Mouse (Mus musculus) stomach, postnatal 0 days (tissue): Measurements from ENCODE around the gene Lsmem1. TPM values are rescaled to one million over a fixed set of nuclear protein-coding genes. Genes with fewer than 3 reads are reported as not detected.
"Not testable (repeated sequence)": the region's sequence is repeated elsewhere in the genome, so short reads cannot be mapped to it uniquely, and the experiment has no call there.

ENCODE experiments used
- ATAC-seq: fragments of 200-750 bp; cut with Nextera tagmentation; 2 replicates; pipeline ENCODE4 v1.8.0; 2017; ENCODE audit not compliant: low FRiP score, low TSS enrichment
- DNase-seq: peaks from one replicate; pipeline ENCODE4 v3.0.0-alpha.2; 2016; ENCODE audit warnings: low spot score
- H3K27ac ChIP-seq: fragments of 300-500 bp; sonication (generic); replicated peaks from 2 replicates; pipeline ENCODE4 v1.5.1; 2014; ENCODE audit warnings: mild to moderate bottlenecking, control low read depth
- H3K27me3 ChIP-seq: fragments of 300-500 bp; sonication (generic); 2 replicates; pipeline ENCODE4 v1.6.1; 2014; ENCODE audit warnings: low read length; ENCODE audit not compliant: control insufficient read depth, insufficient read depth
- H3K36me3 ChIP-seq: fragments of 300-500 bp; sonication (generic); 2 replicates; pipeline ENCODE4 v1.6.1; 2014; ENCODE audit warnings: low read length, mixed read lengths; ENCODE audit not compliant: control insufficient read depth, insufficient read depth
- H3K4me1 ChIP-seq: fragments of 300-500 bp; sonication (generic); replicated peaks from 2 replicates; pipeline ENCODE4 v1.6.1; 2014; ENCODE audit warnings: antibody characterized with exemption; ENCODE audit not compliant: control insufficient read depth, insufficient read depth
- H3K4me2 ChIP-seq: fragments of 300-500 bp; sonication (generic); replicated peaks from 2 replicates; pipeline ENCODE4 v1.6.1; 2014; ENCODE audit warnings: low read depth, mild to moderate bottlenecking, control low read depth, moderate library complexity
- H3K4me3 ChIP-seq: fragments of 300-500 bp; sonication (generic); 2 replicates; pipeline ENCODE4 v1.5.1; 2014; ENCODE audit warnings: low read depth, low read length, control low read depth
- H3K9ac ChIP-seq: fragments of 300-500 bp; sonication (generic); 2 replicates; pipeline ENCODE4 v1.6.1; 2014; ENCODE audit warnings: mild to moderate bottlenecking, low read length, control low read depth, mixed read lengths
- H3K9me3 ChIP-seq: fragments of 300-500 bp; sonication (generic); 2 replicates; pipeline ENCODE4 v1.6.1; 2016; ENCODE audit warnings: low read length; ENCODE audit not compliant: control insufficient read depth
- CTCF ChIP-seq: IDR thresholded peaks from 2 replicates; pipeline ENCODE4 v1.5.1; 2016; ENCODE audit warnings: antibody characterized with exemption, low read depth, mild to moderate bottlenecking, moderate library complexity
- EP300 ChIP-seq: optimal IDR thresholded peaks from 2 replicates; pipeline ENCODE3; 2016; ENCODE audit warnings: antibody characterized with exemption
- WGBS: fragments of 180-500 bp; shearing (Covaris S2); extraction: QIAGEN DNeasy Blood & Tissue Kit; methylation state at CpG from one replicate; pipeline ENCODE4 v1.1.7; 2014; 5-methylcytosine and 5-hydroxymethylcytosine counted together
- polyA plus RNA-seq: library from polyadenylated mRNA; unstranded; fragments of >200 nt; fragmentation: Nextera tagmentation; extraction: Ambion mirVana; gene quantifications from 2 replicates; pipeline ENCODE4 v1.2.1, GENCODE M21; 2015

Lsmem1 gene
- polyA plus RNA-seq, 1 experiment from 2014 or later = not detected

GRCm38 (mm10) chr12:40198019-40198418 lies 1.3 kb downstream of the Lsmem1 start:
- no peak for ATAC-seq
- TF ChIP-seq CTCF = no peak
- no peak for TF ChIP-seq EP300
- H3K36me3 ChIP-seq = peaks cover 6% of the 10 kb centered on the region
- 85% methylated on average over 5 of the region's 5 CpGs for WGBS
- H3K9ac ChIP-seq = no peak overlapping the region
- no peaks in the 10 kb centered on the region for H3K4me1 ChIP-seq
- H3K27me3 ChIP-seq = no peaks in the 10 kb centered on the region
- no peak overlapping the region for H3K4me3 ChIP-seq
- no peak overlapping the region for H3K4me2 ChIP-seq
- H3K27ac ChIP-seq = no peak overlapping the region
- H3K9me3 ChIP-seq = no peaks in the 10 kb centered on the region
- DNase-seq = no peak

- no peak overlapping the region for H3K27ac ChIP-seq
- H3K4me2 ChIP-seq = no peak overlapping the region
- DNase-seq (no peak), ATAC-seq (no peak)
- H3K4me3 ChIP-seq = no peak overlapping the region
- peaks cover 4% of the 10 kb centered on the region for H3K36me3 ChIP-seq
- no peaks in the 10 kb centered on the region for H3K4me1 ChIP-seq
- H3K27me3 ChIP-seq = no peaks in the 10 kb centered on the region
- TF ChIP-seq EP300 (no peak), CTCF (no peak)
- no peaks in the 10 kb centered on the region for H3K9me3 ChIP-seq
- H3K9ac ChIP-seq = no peak overlapping the region
Observed at GRCm38 (mm10) chr12:40197511-40197910, 1.8 kb downstream of the Lsmem1 start.

- DNase-seq (no peak), ATAC-seq (no peak)
- Histone ChIP-seq H3K4me3 (no peak overlapping the region), H3K4me1 (no peaks in the 10 kb centered on the region), H3K4me2 (no peak overlapping the region), H3K27me3 (no peaks in the 10 kb centered on the region), H3K27ac (no peak overlapping the region), H3K9me3 (no peaks in the 10 kb centered on the region), H3K36me3 (no peaks in the 10 kb centered on the region), H3K9ac (no peak overlapping the region)
- WGBS = 86% methylated on average over 3 of the region's 3 CpGs
- TF ChIP-seq CTCF (no peak), EP300 (no peak)
Observed at GRCm38 (mm10) chr12:40185474-40185873, 13.8 kb downstream of the Lsmem1 start.

- no peak for ATAC-seq
- Histone ChIP-seq H3K4me3 (no peak overlapping the region), H3K36me3 (no peaks in the 10 kb centered on the region), H3K4me1 (no peaks in the 10 kb centered on the region), H3K27ac (no peak overlapping the region), H3K9ac (no peak overlapping the region), H3K9me3 (no peaks in the 10 kb centered on the region), H3K4me2 (no peak overlapping the region), H3K27me3 (no peaks in the 10 kb centered on the region)
- TF ChIP-seq CTCF (peak; percentile 53), EP300 (no peak)
- 62% methylated on average over 6 of the region's 6 CpGs for WGBS
- no peak for DNase-seq
Observed at GRCm38 (mm10) chr12:40177089-40177488, 22.2 kb downstream of the Lsmem1 start.

DNA sequence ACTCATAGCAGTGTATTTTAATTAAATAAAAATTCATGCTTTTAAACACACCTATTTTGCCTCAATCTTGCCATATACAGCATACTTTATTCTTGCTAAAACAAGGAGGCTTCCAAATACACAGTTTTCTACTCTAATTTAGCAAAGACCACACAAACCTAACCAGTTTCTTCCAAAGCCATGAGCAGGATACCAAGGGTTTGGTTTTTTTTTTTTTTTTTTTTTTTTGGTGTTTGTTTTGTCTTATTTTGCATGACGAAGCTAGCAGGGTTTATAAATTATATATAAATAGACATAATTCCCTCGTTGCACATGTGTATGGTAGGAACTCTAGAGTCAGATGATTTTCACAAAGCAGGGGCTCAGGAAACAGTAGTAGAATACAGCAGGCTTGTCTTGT lies 23.1 kb downstream of the Lsmem1 start:
- no peak overlapping the region for H3K9ac ChIP-seq
- H3K9me3 ChIP-seq = no peaks in the 10 kb centered on the region
- no peaks in the 10 kb centered on the region for H3K4me1 ChIP-seq
- no peaks in the 10 kb centered on the region for H3K27me3 ChIP-seq
- H3K36me3 ChIP-seq = no peaks in the 10 kb centered on the region
- ATAC-seq = no peak
- H3K4me2 ChIP-seq = no peak overlapping the region
- no peak overlapping the region for H3K27ac ChIP-seq
- TF ChIP-seq CTCF (no peak), EP300 (no peak)
- DNase-seq = no peak
- WGBS = 51% methylated on average over 2 of the region's 2 CpGs
- H3K4me3 ChIP-seq = no peak overlapping the region

- H3K36me3 ChIP-seq, H3K27ac ChIP-seq, H3K4me2 ChIP-seq, H3K4me1 ChIP-seq, DNase-seq, H3K4me3 ChIP-seq, H3K9ac ChIP-seq, ATAC-seq, H3K9me3 ChIP-seq, H3K27me3 ChIP-seq: not testable (repeated sequence)
- 23% methylated on average over 1 of the region's 1 CpGs for WGBS
Observed at GRCm38 (mm10) chr12:40175171-40175570, 24.1 kb downstream of the Lsmem1 start.
